Mouse (Mus musculus) heart, embryonic 14.5 days (tissue): Measurements from ENCODE around the gene Cyp20a1. TPM values are rescaled to one million over a fixed set of nuclear protein-coding genes. Genes with fewer than 3 reads are reported as not detected.

ENCODE experiments used
- ATAC-seq: fragments of 200-750 bp; cut with Nextera tagmentation; 2 replicates; pipeline ENCODE4 v1.8.0; 2017; ENCODE audit warnings: low read depth, moderate TSS enrichment; ENCODE audit not compliant: insufficient number of reproducible peaks, insufficient read depth, low FRiP score
- H3K27ac ChIP-seq, 2 experiments: fragments of 200-500 bp in 1 of 2; fragments of 300-500 bp in 1 of 2; sonication (generic) in 1 of 2; replicated peaks in 1 of 2; 2 replicates each; pipeline ENCODE4 v1.5.1; 2012 to 2014; ENCODE audit warnings: low read depth in 2 of 2, low read length in 2 of 2, control low read depth in 1 of 2, mild to moderate bottlenecking in 1 of 2, mixed read lengths in 1 of 2; ENCODE audit not compliant: control insufficient read depth in 1 of 2, insufficient read depth in 1 of 2
- H3K27me3 ChIP-seq: fragments of 300-500 bp; sonication (generic); 2 replicates; pipeline ENCODE4 v1.6.1; 2014; ENCODE audit warnings: mild to moderate bottlenecking, low read length, control low read depth; ENCODE audit not compliant: control insufficient read depth, insufficient read depth
- H3K36me3 ChIP-seq: fragments of 300-500 bp; sonication (generic); 2 replicates; pipeline ENCODE4 v1.6.1; 2014; ENCODE audit warnings: mild to moderate bottlenecking, control low read depth, low read length, mixed read lengths; ENCODE audit not compliant: control insufficient read depth, insufficient read depth
- H3K4me1 ChIP-seq, 2 experiments: fragments of 200-500 bp in 1 of 2; fragments of 300-500 bp in 1 of 2; sonication (generic) in 1 of 2; 2 replicates each; pipeline ENCODE4 v1.6.1; 2012 to 2014; ENCODE audit warnings: low read length in 2 of 2, control low read depth in 1 of 2, mixed read lengths in 1 of 2; ENCODE audit not compliant: control insufficient read depth in 2 of 2, insufficient read depth in 2 of 2
- H3K4me2 ChIP-seq: fragments of 300-500 bp; sonication (generic); 2 replicates; pipeline ENCODE4 v1.6.1; 2014; ENCODE audit warnings: mild to moderate bottlenecking, low read length
- H3K4me3 ChIP-seq, 2 experiments: fragments of 200-500 bp in 1 of 2; fragments of 300-500 bp in 1 of 2; sonication (generic) in 1 of 2; 2 replicates each; pipeline ENCODE4 v1.5.1; 2012 to 2014; ENCODE audit warnings: low read length in 2 of 2, mild to moderate bottlenecking in 2 of 2, control low read depth in 1 of 2, low read depth in 1 of 2, moderate library complexity in 1 of 2; ENCODE audit not compliant: control insufficient read depth in 1 of 2, insufficient read depth in 1 of 2
- H3K9ac ChIP-seq: fragments of 300-500 bp; sonication (generic); 2 replicates; pipeline ENCODE4 v1.6.1; 2014; ENCODE audit warnings: mild to moderate bottlenecking, low read length
- H3K9me3 ChIP-seq: fragments of 300-500 bp; sonication (generic); 2 replicates; pipeline ENCODE4 v1.6.1; 2016; ENCODE audit warnings: low read length, control low read depth; ENCODE audit not compliant: control insufficient read depth
- WGBS: fragments of 180-500 bp; shearing (Covaris S2); extraction: QIAGEN DNeasy Blood & Tissue Kit; methylation state at CpG from one replicate; pipeline ENCODE4 v1.1.7; 2014; 5-methylcytosine and 5-hydroxymethylcytosine counted together
- polyA plus RNA-seq: library from polyadenylated mRNA; unstranded; fragments of >200 nt; fragmentation: Nextera tagmentation; extraction: Ambion mirVana; gene quantifications from 2 replicates; pipeline ENCODE4 v1.2.1, GENCODE M21; 2014

Cyp20a1 gene
- polyA plus RNA-seq, 1 experiment from 2014 or later = 20.4 TPM

GRCm38 (mm10) chr1:60376556-60376955 is 33.4 kb downstream of the Cyp20a1 start:
- H3K4me2 ChIP-seq = no peak overlapping the region
- no peak overlapping the region for H3K4me3 ChIP-seq
- no peak overlapping the region for H3K9ac ChIP-seq
- H3K27me3 ChIP-seq = no peaks in the 10 kb centered on the region
- no peak for ATAC-seq
- H3K27ac ChIP-seq = no peak overlapping the region
- H3K36me3 ChIP-seq = peaks cover 83% of the 10 kb centered on the region
- 97% methylated on average over 1 of the region's 1 CpGs for WGBS
- H3K4me1 ChIP-seq = no peaks in the 10 kb centered on the region
- H3K9me3 ChIP-seq = 0 out of 2 replicates have a peak, but pooled peaks cover 5% of the 10 kb centered on the region

DNA sequence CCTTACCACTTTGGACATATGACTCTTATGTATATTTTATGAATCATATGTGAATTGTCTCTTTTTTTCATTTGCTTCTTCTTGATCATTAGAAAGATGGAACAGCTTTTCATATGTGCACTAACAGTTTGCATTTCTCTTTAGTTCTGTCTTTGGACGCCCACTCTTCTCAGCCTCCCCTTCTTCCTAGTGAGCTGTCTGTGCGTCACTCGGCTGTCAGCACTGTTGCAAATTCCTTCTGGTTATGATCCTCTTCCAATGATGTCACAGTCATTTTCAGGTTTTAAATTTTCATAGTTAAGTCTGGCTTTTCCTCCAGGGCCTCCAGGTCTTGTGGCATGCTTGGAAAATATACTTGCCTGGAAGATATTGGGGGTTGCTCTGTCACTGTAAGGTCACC is 38.8 kb downstream of the Cyp20a1 start:
- Histone ChIP-seq H3K27me3 (no peaks in the 10 kb centered on the region), H3K4me2 (no peak overlapping the region), H3K4me3 (no peak overlapping the region), H3K4me1 (no peaks in the 10 kb centered on the region), H3K9ac (no peak overlapping the region), H3K9me3 (no peaks in the 10 kb centered on the region), H3K36me3 (peaks cover 68% of the 10 kb centered on the region), H3K27ac (no peak overlapping the region)
- 78% methylated on average over 3 of the region's 3 CpGs for WGBS
- no peak for ATAC-seq

GRCm38 (mm10) chr1:60404848-60405247 is 61.7 kb downstream of the Cyp20a1 start:
- 100% methylated on average over 1 of the region's 1 CpGs for WGBS
- peaks cover 2 to 10% of the 10 kb centered on the region in 2 experiments; a peak in 3 of 4 replicates for H3K4me1 ChIP-seq
- H3K9ac ChIP-seq = no peak overlapping the region
- ATAC-seq = no peak
- no peak overlapping the region for H3K27ac ChIP-seq
- H3K27me3 ChIP-seq = no peaks in the 10 kb centered on the region
- H3K9me3 ChIP-seq = no peaks in the 10 kb centered on the region
- no peak overlapping the region for H3K4me2 ChIP-seq
- H3K36me3 ChIP-seq = no peaks in the 10 kb centered on the region
- H3K4me3 ChIP-seq = no peak overlapping the region

GRCm38 (mm10) chr1:60408501-60409167 is 65.5 kb downstream of the Cyp20a1 start:
- H3K4me1 ChIP-seq = peaks cover 2 to 21% of the 10 kb centered on the region in 2 experiments; a peak in 3 of 4 replicates
- no peaks in the 10 kb centered on the region for H3K9me3 ChIP-seq
- peak overlapping the region; percentile 79 for H3K4me2 ChIP-seq
- 21% methylated on average over 13 of the region's 13 CpGs for WGBS
- H3K9ac ChIP-seq = peak overlapping the region; percentile 95
- peak overlapping the region; percentile 95 for H3K4me3 ChIP-seq
- no peaks in the 10 kb centered on the region for H3K36me3 ChIP-seq
- peak overlapping the region; percentile 93 for H3K27ac ChIP-seq
- ATAC-seq = no peak
- H3K27me3 ChIP-seq = no peaks in the 10 kb centered on the region

DNA sequence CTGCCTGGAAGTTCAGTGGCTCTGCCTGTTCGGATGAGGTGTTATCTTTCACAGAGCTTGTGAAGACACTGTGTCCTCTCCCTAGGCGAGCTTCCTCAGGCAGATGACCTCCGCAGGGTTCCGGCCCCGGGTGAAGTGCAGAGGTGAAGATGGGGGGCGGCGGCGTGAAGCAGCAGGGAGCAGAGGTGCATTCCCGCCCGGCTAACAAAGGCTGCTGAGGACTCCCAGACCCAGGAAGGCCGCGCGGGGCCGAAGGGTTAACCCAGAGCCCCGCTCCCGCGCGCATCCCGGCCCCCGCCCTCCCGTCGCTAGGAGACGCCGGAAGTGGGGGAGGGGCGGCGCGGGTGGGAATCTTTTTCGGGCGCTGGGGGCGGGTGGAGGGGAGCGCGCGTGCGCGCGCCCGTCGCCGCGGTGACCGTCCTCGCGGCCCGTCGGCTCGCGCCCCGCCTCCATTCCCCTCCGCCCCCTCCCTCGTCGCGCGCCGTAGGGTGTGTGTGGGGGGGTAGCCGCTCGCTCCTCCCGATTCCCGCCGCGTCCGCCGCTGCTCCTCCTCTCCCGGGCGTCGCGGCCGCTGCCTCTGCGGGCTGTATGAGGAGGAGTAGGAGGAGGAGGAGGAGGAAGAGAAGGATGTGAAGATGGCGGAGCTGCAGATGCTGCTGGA is 66.2 kb downstream of the Cyp20a1 start, which contains the start of gene Abi2:
TSS of gene Abi2 (plus strand) at position 452 of the 661 bp plus-strand sequence.
- Histone ChIP-seq H3K4me3 (peak within 1 kb of the TSS; percentile 95), H3K27me3 (no peaks in the 10 kb centered on the region), H3K9me3 (no peaks in the 10 kb centered on the region), H3K4me1 (peaks cover 2 to 21% of the 10 kb centered on the region in 2 experiments; a peak in 3 of 4 replicates), H3K27ac (peak within 1 kb of the TSS; percentile 93), H3K9ac (peak within 1 kb of the TSS; percentile 95), H3K4me2 (peak within 1 kb of the TSS; percentile 79), H3K36me3 (no peaks in the 10 kb centered on the region)
- ATAC-seq = peak; percentile 93
- under 1% methylated on average over 34 of the region's 69 CpGs for WGBS

DNA sequence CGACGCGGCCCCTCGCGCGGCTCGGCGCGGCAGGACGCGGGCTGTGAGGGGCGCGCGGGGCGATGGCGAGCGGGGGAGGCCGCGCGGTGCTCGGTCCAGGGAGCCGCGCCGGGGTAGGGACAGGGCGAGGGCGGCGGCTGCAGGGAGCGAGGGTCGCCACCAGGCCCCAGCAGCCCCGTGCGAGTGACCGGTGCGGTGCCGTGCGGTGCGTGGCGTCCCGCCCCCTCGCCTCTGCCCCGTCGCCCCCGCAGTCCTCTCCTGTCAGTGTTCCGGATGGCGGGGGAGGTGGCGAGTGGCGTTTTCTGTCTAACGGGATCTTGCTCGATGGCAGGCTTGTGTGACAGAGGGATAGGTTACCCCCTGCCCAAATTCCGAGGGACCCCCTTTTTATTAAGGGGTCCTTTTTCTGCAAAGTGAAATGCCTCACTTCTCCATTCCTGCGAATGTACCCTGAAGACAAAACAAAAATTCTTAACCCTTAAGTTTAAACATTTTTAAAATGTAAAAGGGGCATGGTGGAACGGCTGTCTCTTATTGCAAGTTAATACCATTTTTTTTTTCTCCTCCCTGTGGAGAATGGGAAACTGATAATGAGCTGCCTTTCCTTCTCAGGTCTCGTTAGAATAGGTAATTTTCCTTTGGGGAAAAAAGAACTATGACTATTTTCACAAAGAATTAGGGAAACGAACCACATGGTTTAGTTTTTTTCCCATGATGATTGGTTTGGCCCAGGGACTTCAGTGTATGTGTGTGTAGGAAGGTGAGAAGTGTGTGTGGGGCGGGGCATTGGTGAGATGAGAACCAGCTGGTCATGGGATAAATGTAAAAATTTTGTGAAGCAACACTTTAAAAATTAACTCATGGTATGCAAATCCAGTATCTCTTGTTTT is 67.0 kb downstream of the Cyp20a1 start:
- WGBS = 2% methylated on average over 47 of the region's 54 CpGs
- peak; percentile 70 for ATAC-seq
- no peaks in the 10 kb centered on the region for H3K27me3 ChIP-seq
- H3K9me3 ChIP-seq = no peaks in the 10 kb centered on the region
- peak overlapping the region; percentile 95 for H3K9ac ChIP-seq
- H3K27ac ChIP-seq = peak overlapping the region; percentile 73 to 93
- peak overlapping the region; percentile 79 for H3K4me2 ChIP-seq
- H3K36me3 ChIP-seq = no peaks in the 10 kb centered on the region
- peaks cover 2 to 21% of the 10 kb centered on the region in 2 experiments; a peak in 3 of 4 replicates for H3K4me1 ChIP-seq
- H3K4me3 ChIP-seq = peak overlapping the region; percentile 95

GRCm38 (mm10) chr1:60416724-60417123 is 73.6 kb downstream of the Cyp20a1 start:
- Histone ChIP-seq H3K9me3 (no peaks in the 10 kb centered on the region), H3K4me1 (peaks cover 0 to 15% of the 10 kb centered on the region in 2 experiments; a peak in 3 of 4 replicates), H3K9ac (no peak overlapping the region), H3K36me3 (no peaks in the 10 kb centered on the region), H3K4me2 (no peak overlapping the region), H3K27me3 (no peaks in the 10 kb centered on the region), H3K27ac (no peak overlapping the region), H3K4me3 (no peak overlapping the region)
- ATAC-seq = no peak
- WGBS = 50% methylated on average over 3 of the region's 3 CpGs
